Mouse (Mus musculus) lung, embryonic 14.5 days (tissue): ENCODE measurements at regions not wholly inside any gene's neighbourhood (a gene's known extent, or its start where the extent isn't known, plus 50 kb on each side); places are given as distances from the start of the nearest gene placed in this dataset.
A peak's percentile ranks its signal among the peaks of the same experiment; 100 is the strongest.

Source experiments
- ATAC-seq: fragments of 200-750 bp; cut with Nextera tagmentation; 2 replicates; pipeline ENCODE4 v1.8.0; 2017; ENCODE audit warnings: mild to moderate bottlenecking, moderate TSS enrichment, moderate library complexity; ENCODE audit not compliant: insufficient read depth
- DNase-seq: peaks from one replicate; pipeline ENCODE4 v3.0.0-alpha.2; 2015
- H3K27ac ChIP-seq: fragments of 300-500 bp; sonication (generic); 2 replicates; pipeline ENCODE4 v1.5.1; 2014; ENCODE audit warnings: low read depth, mild to moderate bottlenecking, moderate library complexity
- H3K27me3 ChIP-seq: fragments of 300-500 bp; sonication (generic); 2 replicates; pipeline ENCODE4 v1.6.1; 2014; ENCODE audit warnings: low read length, control low read depth; ENCODE audit not compliant: insufficient read depth
- H3K36me3 ChIP-seq: fragments of 300-500 bp; sonication (generic); 2 replicates; pipeline ENCODE4 v1.6.1; 2014; ENCODE audit warnings: control low read depth; ENCODE audit not compliant: insufficient read depth
- H3K4me1 ChIP-seq: fragments of 300-500 bp; sonication (generic); 2 replicates; pipeline ENCODE4 v1.6.1; 2014; ENCODE audit warnings: antibody characterized with exemption, control low read depth; ENCODE audit not compliant: insufficient read depth
- H3K4me2 ChIP-seq: fragments of 300-500 bp; sonication (generic); 2 replicates; pipeline ENCODE4 v1.6.1; 2014; ENCODE audit warnings: mild to moderate bottlenecking
- H3K4me3 ChIP-seq: fragments of 300-500 bp; sonication (generic); 2 replicates; pipeline ENCODE4 v1.5.1; 2014; ENCODE audit warnings: low read depth, low read length
- H3K9ac ChIP-seq: fragments of 300-500 bp; sonication (generic); 2 replicates; pipeline ENCODE4 v1.6.1; 2014
- H3K9me3 ChIP-seq: fragments of 300-500 bp; sonication (generic); 2 replicates; pipeline ENCODE4 v1.6.1; 2016; ENCODE audit warnings: low read depth, low read length, control low read depth
- CTCF ChIP-seq: IDR thresholded peaks from 2 replicates; pipeline ENCODE4 v1.5.1; 2016; ENCODE audit warnings: antibody characterized with exemption, low read depth
- WGBS: fragments of 180-500 bp; shearing (Covaris S2); extraction: QIAGEN DNeasy Blood & Tissue Kit; methylation state at CpG from one replicate; pipeline ENCODE4 v1.1.7; 2014; 5-methylcytosine and 5-hydroxymethylcytosine counted together

DNA sequence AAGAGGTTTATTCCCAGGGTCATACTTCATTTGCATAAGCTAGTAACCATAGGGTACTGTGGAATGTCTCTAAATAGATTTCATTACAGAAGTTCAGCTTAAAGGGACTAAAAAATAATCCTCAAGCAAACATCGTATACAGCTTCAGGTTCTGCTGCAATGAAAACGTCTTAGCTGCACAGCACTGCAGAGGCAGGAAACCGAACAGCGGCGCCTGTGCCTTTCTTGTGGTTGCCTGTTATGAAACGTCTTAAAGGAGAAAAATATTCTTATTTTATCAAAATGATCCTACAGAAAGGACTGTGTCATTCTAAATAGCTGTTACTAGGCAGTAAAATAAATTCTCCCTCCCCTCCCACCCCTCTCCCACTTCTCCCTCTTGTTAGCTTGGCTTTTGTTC, 226.0 kb upstream of the Fam241a start:
- no peak for TF ChIP-seq CTCF
- Histone ChIP-seq H3K9ac (no peak overlapping the region), H3K9me3 (no peaks in the 10 kb centered on the region), H3K4me1 (no peaks in the 10 kb centered on the region), H3K27me3 (no peaks in the 10 kb centered on the region), H3K36me3 (no peaks in the 10 kb centered on the region), H3K4me3 (no peak overlapping the region), H3K27ac (no peak overlapping the region), H3K4me2 (no peak overlapping the region)
- ATAC-seq: no peak
- WGBS: 79% methylated on average over 6 of the region's 6 CpGs
- DNase-seq: no peak

DNA sequence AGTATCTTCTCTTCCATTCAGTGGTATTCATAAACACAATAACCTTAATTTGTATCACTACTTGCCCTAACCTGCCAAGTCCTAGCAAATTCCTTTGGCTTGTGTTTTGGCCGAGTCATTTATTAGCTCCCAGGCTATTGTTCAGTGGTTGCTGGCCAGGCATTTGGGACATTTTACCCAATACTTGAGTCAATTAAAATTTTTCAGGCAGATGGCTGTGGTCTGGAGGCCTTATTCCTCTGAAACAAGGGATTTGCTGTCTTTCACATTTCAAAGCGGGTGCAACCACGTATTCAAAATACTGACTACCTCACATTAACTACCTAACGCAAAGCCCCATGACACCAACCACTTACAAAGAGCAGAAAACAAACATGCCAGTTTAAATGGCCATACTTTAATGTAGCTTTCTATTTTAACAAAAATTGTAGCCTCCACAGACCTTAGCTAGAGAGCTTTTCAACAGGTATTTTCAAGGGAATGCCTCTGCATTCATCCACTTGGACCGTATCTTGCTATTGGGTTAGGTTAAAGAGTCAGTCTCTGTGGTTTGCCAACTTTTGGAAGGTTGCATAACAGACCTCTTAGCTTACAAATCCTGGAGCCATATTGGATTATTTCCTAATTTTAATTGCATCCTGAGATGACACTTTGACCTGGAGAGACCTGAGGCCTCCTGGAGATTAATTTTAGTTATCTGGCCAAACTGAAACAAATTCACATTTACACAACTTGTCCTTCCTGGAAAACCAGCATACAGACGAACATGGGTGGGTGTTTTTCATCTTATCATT, 224.7 kb upstream of the Fam241a start:
- no peak for TF ChIP-seq CTCF
- Histone ChIP-seq H3K9ac (no peak overlapping the region), H3K4me3 (no peak overlapping the region), H3K27ac (no peak overlapping the region), H3K4me1 (no peaks in the 10 kb centered on the region), H3K36me3 (no peaks in the 10 kb centered on the region), H3K27me3 (no peaks in the 10 kb centered on the region), H3K4me2 (no peak overlapping the region), H3K9me3 (no peaks in the 10 kb centered on the region)
- WGBS: 80% methylated on average over 6 of the region's 6 CpGs
- ATAC-seq (no peak), DNase-seq (no peak)

DNA sequence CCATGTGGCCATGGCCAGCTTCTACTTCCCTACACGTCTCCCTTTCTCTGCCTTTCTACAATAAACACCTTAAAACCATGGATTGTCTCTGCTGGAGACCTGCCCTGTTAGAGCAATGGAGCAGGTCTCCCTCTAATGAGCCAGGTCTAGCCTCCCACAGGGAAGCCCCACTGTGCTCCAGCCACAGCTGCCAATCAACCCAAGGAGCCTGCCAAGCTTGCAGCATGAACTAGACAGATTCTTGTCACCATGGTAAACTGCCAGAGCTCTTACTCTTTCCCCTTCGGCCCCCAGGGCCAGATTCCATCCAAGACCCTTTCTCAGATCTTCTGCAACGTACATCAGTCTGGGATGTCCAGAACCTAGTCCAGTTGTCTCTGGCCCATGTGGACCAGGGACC, 217.1 kb upstream of the Fam241a start:
- 59% methylated on average over 3 of the region's 3 CpGs for WGBS
- Histone ChIP-seq H3K4me3 (no peak overlapping the region), H3K9me3 (no peaks in the 10 kb centered on the region), H3K27ac (no peak overlapping the region), H3K4me1 (no peaks in the 10 kb centered on the region), H3K27me3 (no peaks in the 10 kb centered on the region), H3K36me3 (no peaks in the 10 kb centered on the region), H3K9ac (no peak overlapping the region), H3K4me2 (no peak overlapping the region)
- no peak for DNase-seq
- no peak for ATAC-seq
- TF ChIP-seq CTCF: no peak

DNA sequence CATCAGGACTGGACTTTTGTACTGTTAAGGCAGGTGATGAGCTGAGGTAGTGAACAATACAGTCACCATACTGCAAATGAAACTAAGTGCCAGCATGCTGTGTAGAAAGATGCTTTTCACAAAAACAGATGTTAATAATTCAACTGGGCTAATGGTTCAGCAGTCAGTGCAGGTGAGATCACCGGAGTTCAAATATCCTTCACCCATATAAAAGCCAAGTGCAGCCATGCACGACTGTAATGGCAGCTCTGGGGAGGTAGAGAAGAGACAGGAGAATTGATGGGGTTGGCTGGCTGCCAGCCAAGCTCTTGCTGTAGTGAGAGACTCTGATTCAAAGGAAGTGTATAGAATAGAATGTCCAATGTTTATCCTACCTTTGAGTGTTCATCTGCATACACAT, 214.3 kb upstream of the Fam241a start:
- 53% methylated on average over 2 of the region's 2 CpGs for WGBS
- no peak overlapping the region for H3K4me3 ChIP-seq
- no peak overlapping the region for H3K4me2 ChIP-seq
- no peak for TF ChIP-seq CTCF
- H3K36me3 ChIP-seq: no peaks in the 10 kb centered on the region
- H3K4me1 ChIP-seq: no peaks in the 10 kb centered on the region
- H3K27me3 ChIP-seq: no peaks in the 10 kb centered on the region
- ATAC-seq: no peak
- no peak overlapping the region for H3K27ac ChIP-seq
- no peak overlapping the region for H3K9ac ChIP-seq
- DNase-seq: peak; percentile 13
- H3K9me3 ChIP-seq: no peaks in the 10 kb centered on the region

DNA sequence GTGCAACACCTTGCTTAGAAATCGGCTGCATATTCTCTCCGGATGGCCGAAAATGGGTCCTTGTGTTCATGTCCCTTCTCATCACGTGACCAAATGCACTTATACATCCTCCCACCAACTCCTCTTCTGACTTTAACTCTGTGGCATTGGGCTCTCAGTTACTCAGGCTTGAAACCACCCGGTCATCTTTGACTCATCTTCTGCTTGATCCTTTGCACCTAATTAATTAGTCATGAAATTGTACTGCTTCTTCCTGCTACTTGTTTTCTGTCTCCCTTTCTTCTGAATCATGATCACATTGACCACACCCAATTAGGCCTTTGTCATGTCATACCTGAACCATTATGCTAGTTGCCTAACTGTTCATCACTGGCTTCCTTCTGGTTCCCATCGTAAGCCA, 208.4 kb upstream of the Fam241a start:
- WGBS: 89% methylated on average over 6 of the region's 6 CpGs
- no peak for DNase-seq
- no peak for TF ChIP-seq CTCF

DNA sequence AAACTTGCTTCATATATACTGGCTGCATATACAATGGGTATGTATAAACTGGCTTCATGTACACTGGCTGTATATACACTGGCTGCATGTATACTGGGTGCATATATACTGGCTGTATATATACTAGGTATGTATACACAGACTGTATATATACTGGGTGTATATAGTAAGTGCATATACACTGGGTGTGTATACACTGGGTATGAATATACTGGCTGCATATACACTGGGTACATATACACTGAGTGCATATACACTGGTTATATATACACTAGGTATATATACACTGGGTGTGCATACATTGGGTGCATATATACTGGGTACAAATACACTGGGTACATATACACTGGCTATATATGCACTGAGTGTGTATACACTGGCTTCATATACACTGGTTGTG, 196.9 kb upstream of the Fam241a start:
- no peaks in the 10 kb centered on the region for H3K27me3 ChIP-seq
- no peaks in the 10 kb centered on the region for H3K36me3 ChIP-seq
- no peak for TF ChIP-seq CTCF
- no peak overlapping the region for H3K27ac ChIP-seq
- no peak overlapping the region for H3K4me3 ChIP-seq
- H3K9me3 ChIP-seq: no peaks in the 10 kb centered on the region
- no peak for DNase-seq
- no peak for ATAC-seq
- H3K4me1 ChIP-seq: no peaks in the 10 kb centered on the region
- H3K4me2 ChIP-seq: no peak overlapping the region
- H3K9ac ChIP-seq: no peak overlapping the region

More for the DNA sequence above, 208.4 kb upstream of the Fam241a start:
- no peak for ATAC-seq
- H3K9me3 ChIP-seq: no peaks in the 10 kb centered on the region
- H3K27me3 ChIP-seq: no peaks in the 10 kb centered on the region
- no peak overlapping the region for H3K27ac ChIP-seq
- H3K4me2 ChIP-seq: no peak overlapping the region
- H3K4me1 ChIP-seq: no peaks in the 10 kb centered on the region
- H3K4me3 ChIP-seq: no peak overlapping the region
- H3K9ac ChIP-seq: no peak overlapping the region
- H3K36me3 ChIP-seq: no peaks in the 10 kb centered on the region

DNA sequence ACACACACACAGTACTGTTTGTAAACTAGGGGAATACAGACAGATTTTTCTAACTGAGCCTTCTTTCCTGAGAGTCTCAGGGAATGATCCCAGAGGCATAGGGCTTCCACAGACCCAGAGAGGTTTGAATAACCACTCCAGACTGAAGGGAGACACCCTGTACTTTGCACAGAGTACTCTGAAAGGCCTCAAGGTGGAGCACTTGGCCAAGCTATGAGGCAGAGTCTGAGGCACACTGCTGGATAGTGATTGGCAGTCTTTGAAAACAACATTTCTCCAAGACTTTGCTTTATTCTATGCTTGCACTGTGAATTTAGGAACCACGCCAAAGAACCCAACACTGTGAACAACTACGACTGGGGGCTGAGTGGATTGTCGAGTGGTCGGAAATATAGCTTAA, 192.1 kb upstream of the Fam241a start:
- peak; percentile 85 for DNase-seq
- Histone ChIP-seq H3K4me2 (no peak overlapping the region), H3K27me3 (no peaks in the 10 kb centered on the region), H3K4me3 (no peak overlapping the region), H3K9ac (no peak overlapping the region), H3K36me3 (no peaks in the 10 kb centered on the region), H3K4me1 (no peaks in the 10 kb centered on the region), H3K27ac (no peak overlapping the region), H3K9me3 (no peaks in the 10 kb centered on the region)
- WGBS: 11% methylated on average over 4 of the region's 4 CpGs
- ATAC-seq: peak; percentile 95
- TF ChIP-seq CTCF: peak; percentile 77
